Mouse (Mus musculus): ENCODE measurements around the gene Olfr598. TPM values are rescaled to one million over a fixed set of nuclear protein-coding genes. Genes with fewer than 3 reads are reported as not detected.
"Not testable (repeated sequence)": the region's sequence is repeated elsewhere in the genome, so short reads cannot be mapped to it uniquely, and the experiment has no call there.

The Olfr598 gene
- not detected in 2 replicates for polyA plus RNA-seq (2016; fragmentation: Nextera tagmentation; extraction: Ambion mirVana)

DNA sequence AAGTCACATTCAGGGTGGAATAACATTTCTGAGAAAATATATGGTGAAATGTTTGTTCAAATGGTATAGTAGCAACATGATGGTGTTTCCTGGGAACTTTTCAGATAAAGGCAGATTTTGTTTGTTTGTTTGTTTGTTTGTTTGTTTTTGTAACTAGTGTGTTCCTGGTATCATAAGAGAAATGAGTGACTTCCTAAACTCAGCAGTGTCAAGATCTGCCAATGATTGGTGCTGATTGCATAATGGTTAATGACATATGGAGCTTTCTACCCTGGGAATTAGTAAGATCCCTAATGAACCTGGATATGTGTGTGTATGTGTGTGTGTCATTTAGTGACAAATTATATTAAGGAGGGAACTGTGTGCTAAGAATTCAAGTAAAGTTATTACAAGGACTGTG is at the start of gene Olfr598:
Gene Olfr598 (plus strand): TSS at position 301 of the 400 bp plus-strand sequence.
- Histone ChIP-seq H3K4me1 (replicated peaks) (no peaks in the 10 kb centered on the region), H3K36me3 (no peaks in the 10 kb centered on the region), H3K27me3 (replicated peaks) (no peaks in the 10 kb centered on the region), H3K9me3 (replicated peaks) (no peaks in the 10 kb centered on the region), H3K27ac (ENCODE audit: poor library complexity, severe bottlenecking) (no peak within 1 kb of the TSS), H3K4me3 (no peak within 1 kb of the TSS), H3K9ac (no peak within 1 kb of the TSS), H3K4me2 (no peak within 1 kb of the TSS)
- ATAC-seq (ENCODE audit: insufficient number of reproducible peaks, low FRiP score), result no peak

GRCm38 (mm10) chr7:103305348-103305747 is 18.0 kb upstream of the Olfr598 start, which contains the start of gene Olfr596:
Olfr596 (plus strand) TSS chr7:103305648.
- not testable (repeated sequence) for H3K4me1 ChIP-seq (replicated peaks); H3K9ac ChIP-seq; H3K4me3 ChIP-seq; H3K9me3 ChIP-seq (replicated peaks); ATAC-seq (ENCODE audit: insufficient number of reproducible peaks, low FRiP score); H3K36me3 ChIP-seq; H3K27me3 ChIP-seq (replicated peaks); H3K4me2 ChIP-seq; H3K27ac ChIP-seq (ENCODE audit: poor library complexity, severe bottlenecking)
- WGBS, result 75% methylated on average over 2 of the region's 2 CpGs

DNA sequence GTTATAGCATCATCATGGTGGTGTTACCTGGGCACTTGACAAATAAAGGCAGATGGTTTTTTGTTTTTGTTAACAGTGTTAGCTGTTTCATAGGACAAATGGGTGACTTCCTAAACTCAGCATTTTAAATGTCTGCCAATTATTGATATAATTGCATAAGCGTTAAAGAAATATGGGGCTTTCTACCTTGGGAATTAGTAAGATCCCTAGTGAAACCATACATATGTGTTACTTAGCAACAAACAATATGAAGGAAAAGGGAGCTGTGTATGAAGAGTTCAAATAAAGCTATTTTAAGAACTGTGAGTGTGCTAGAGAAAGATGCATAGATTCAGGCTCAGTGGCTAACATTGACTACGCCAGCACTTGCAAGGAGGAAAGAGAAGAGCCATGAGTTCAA is 7.4 kb upstream of the Olfr598 start, which contains the start of gene Olfr597:
Gene Olfr597 (plus strand): TSS at position 301 of the 400 bp plus-strand sequence.
- not testable (repeated sequence) for H3K36me3 ChIP-seq; H3K4me2 ChIP-seq; H3K9ac ChIP-seq; H3K4me1 ChIP-seq (replicated peaks); H3K27ac ChIP-seq (ENCODE audit: poor library complexity, severe bottlenecking); ATAC-seq (ENCODE audit: insufficient number of reproducible peaks, low FRiP score); H3K27me3 ChIP-seq (replicated peaks); H3K9me3 ChIP-seq (replicated peaks); H3K4me3 ChIP-seq
- 82% methylated on average over 2 of the region's 2 CpGs for WGBS

GRCm38 (mm10) chr7:103335617-103336016 is 12.2 kb downstream of the Olfr598 start, which contains the start of gene Olfr599:
Olfr599 (plus strand) TSS chr7:103335917.
- no peak for ATAC-seq (ENCODE audit: insufficient number of reproducible peaks, low FRiP score)
- Histone ChIP-seq H3K4me2 (no peak within 1 kb of the TSS), H3K4me3 (no peak within 1 kb of the TSS), H3K36me3 (no peaks in the 10 kb centered on the region), H3K27me3 (replicated peaks) (no peaks in the 10 kb centered on the region), H3K4me1 (replicated peaks) (no peaks in the 10 kb centered on the region), H3K9me3 (replicated peaks) (no peaks in the 10 kb centered on the region), H3K27ac (ENCODE audit: poor library complexity, severe bottlenecking) (no peak within 1 kb of the TSS), H3K9ac (no peak within 1 kb of the TSS)
- 79% methylated on average over 1 of the region's 1 CpGs for WGBS

DNA sequence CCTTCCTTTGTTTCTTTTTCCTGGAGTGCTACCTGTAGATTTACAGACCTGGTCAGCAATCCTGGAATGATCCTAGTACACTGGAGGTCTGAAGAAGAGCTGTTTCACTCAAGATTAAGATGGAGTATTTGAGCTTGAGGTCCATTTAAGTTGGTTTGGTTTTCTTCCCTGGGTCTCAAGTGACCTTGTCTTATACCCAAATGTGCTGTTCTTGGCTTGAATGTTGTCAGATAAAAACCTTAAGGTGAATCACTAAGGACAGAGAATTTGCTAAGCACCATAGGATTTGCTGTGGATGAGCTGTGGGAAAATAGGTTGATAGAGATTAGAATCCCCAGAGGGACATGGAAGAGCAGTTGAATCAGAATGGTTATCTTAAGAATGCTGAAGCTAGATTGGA is 26.2 kb downstream of the Olfr598 start, which contains the start of gene Olfr600:
Gene Olfr600 (minus strand): TSS at position 101 of the 400 bp plus-strand sequence.
- no peak for ATAC-seq (ENCODE audit: insufficient number of reproducible peaks, low FRiP score)
- Histone ChIP-seq H3K4me2 (no peak within 1 kb of the TSS), H3K27me3 (replicated peaks) (no peaks in the 10 kb centered on the region), H3K9ac (no peak within 1 kb of the TSS), H3K9me3 (replicated peaks) (no peaks in the 10 kb centered on the region), H3K36me3 (no peaks in the 10 kb centered on the region), H3K4me3 (no peak within 1 kb of the TSS), H3K27ac (ENCODE audit: poor library complexity, severe bottlenecking) (no peak within 1 kb of the TSS), H3K4me1 (replicated peaks) (no peaks in the 10 kb centered on the region)

DNA sequence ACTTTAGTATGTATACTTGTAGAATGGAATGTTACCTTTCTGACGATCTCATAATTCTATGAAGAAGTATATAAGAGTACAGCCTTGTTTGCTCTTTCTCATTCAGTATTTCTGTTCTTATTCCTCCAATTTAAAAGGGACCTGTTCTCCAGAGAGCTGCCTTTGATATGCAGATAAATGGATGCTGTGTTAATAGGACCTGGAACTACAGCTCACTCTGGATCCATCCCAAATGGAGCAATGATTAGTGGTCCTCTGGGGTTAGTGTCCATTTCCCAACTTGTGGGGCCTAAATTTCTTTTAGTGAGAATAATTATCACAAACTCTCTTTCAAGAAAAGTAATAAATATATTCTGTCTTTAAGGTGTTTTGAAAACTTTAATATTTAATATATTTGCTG is 39.2 kb downstream of the Olfr598 start, which contains the start of gene Olfr601:
Gene Olfr601 (minus strand): TSS at position 101 of the 400 bp plus-strand sequence.
- Histone ChIP-seq H3K27ac (ENCODE audit: poor library complexity, severe bottlenecking) (no peak within 1 kb of the TSS), H3K4me1 (replicated peaks) (no peaks in the 10 kb centered on the region), H3K9me3 (replicated peaks) (no peaks in the 10 kb centered on the region), H3K4me3 (no peak within 1 kb of the TSS), H3K4me2 (no peak within 1 kb of the TSS), H3K9ac (no peak within 1 kb of the TSS), H3K36me3 (no peaks in the 10 kb centered on the region), H3K27me3 (replicated peaks) (no peaks in the 10 kb centered on the region)
- WGBS, result 85% methylated on average over 1 of the region's 1 CpGs
- no peak for ATAC-seq (ENCODE audit: insufficient number of reproducible peaks, low FRiP score)

Other genes starting within 250 kb of the Olfr598 start
- not detected in 2 replicates for gene Olfr584, start 241.7 kb upstream of the Olfr598 start, polyA plus RNA-seq (2016; fragmentation: Nextera tagmentation; extraction: Ambion mirVana)
- not detected in 2 replicates for gene Olfr585, start 225.8 kb upstream of the Olfr598 start, polyA plus RNA-seq (2016; fragmentation: Nextera tagmentation; extraction: Ambion mirVana)
- gene Olfr586, start 197.9 kb upstream of the Olfr598 start, polyA plus RNA-seq (2016; fragmentation: Nextera tagmentation; extraction: Ambion mirVana), result not detected in 2 replicates
- not detected in 2 replicates for gene Olfr588-ps1, start 182.7 kb upstream of the Olfr598 start, polyA plus RNA-seq (2016; fragmentation: Nextera tagmentation; extraction: Ambion mirVana)
- gene Olfr589, start 167.2 kb upstream of the Olfr598 start, polyA plus RNA-seq (2016; fragmentation: Nextera tagmentation; extraction: Ambion mirVana), result not detected in 2 replicates
- not detected in 2 replicates for gene Olfr591, start 145.2 kb upstream of the Olfr598 start, polyA plus RNA-seq (2016; fragmentation: Nextera tagmentation; extraction: Ambion mirVana)
- not detected in 2 replicates for gene Olfr592, start 138.8 kb upstream of the Olfr598 start, polyA plus RNA-seq (2016; fragmentation: Nextera tagmentation; extraction: Ambion mirVana)
- gene Olfr593, start 111.7 kb upstream of the Olfr598 start, polyA plus RNA-seq (2016; fragmentation: Nextera tagmentation; extraction: Ambion mirVana), result not detected in 2 replicates
- not detected in 2 replicates for gene Olfr594, start 106.6 kb upstream of the Olfr598 start, polyA plus RNA-seq (2016; fragmentation: Nextera tagmentation; extraction: Ambion mirVana)
- not detected in 2 replicates for gene Usp17ld, start 71.1 kb upstream of the Olfr598 start, polyA plus RNA-seq (2016; fragmentation: Nextera tagmentation; extraction: Ambion mirVana)
- not detected in 2 replicates for gene Olfr596, start 17.9 kb upstream of the Olfr598 start, polyA plus RNA-seq (2016; fragmentation: Nextera tagmentation; extraction: Ambion mirVana)
- gene Olfr597, start 7.3 kb upstream of the Olfr598 start, polyA plus RNA-seq (2016; fragmentation: Nextera tagmentation; extraction: Ambion mirVana), result not detected in 2 replicates
- not detected in 2 replicates for gene Olfr599, start 12.3 kb downstream of the Olfr598 start, polyA plus RNA-seq (2016; fragmentation: Nextera tagmentation; extraction: Ambion mirVana)
- not detected in 2 replicates for gene Olfr600, start 26.1 kb downstream of the Olfr598 start, polyA plus RNA-seq (2016; fragmentation: Nextera tagmentation; extraction: Ambion mirVana)
- not detected in 2 replicates for gene Olfr601, start 39.1 kb downstream of the Olfr598 start, polyA plus RNA-seq (2016; fragmentation: Nextera tagmentation; extraction: Ambion mirVana)
- not detected in 2 replicates for gene Olfr603, start 62.6 kb downstream of the Olfr598 start, polyA plus RNA-seq (2016; fragmentation: Nextera tagmentation; extraction: Ambion mirVana)
- not detected in 2 replicates for gene Usp17lc, start 91.5 kb downstream of the Olfr598 start, polyA plus RNA-seq (2016; fragmentation: Nextera tagmentation; extraction: Ambion mirVana)
- gene Olfr605, start 121.9 kb downstream of the Olfr598 start, polyA plus RNA-seq (2016; fragmentation: Nextera tagmentation; extraction: Ambion mirVana), result not detected in 2 replicates
- not detected in 2 replicates for gene Olfr606, start 125.5 kb downstream of the Olfr598 start, polyA plus RNA-seq (2016; fragmentation: Nextera tagmentation; extraction: Ambion mirVana)
- gene Olfr607, start 140.6 kb downstream of the Olfr598 start, polyA plus RNA-seq (2016; fragmentation: Nextera tagmentation; extraction: Ambion mirVana), result 0.13 and 0.28 TPM in 2 replicates
- 0.17 TPM in 1 of 2 replicates, not detected in the other for gene Olfr608, start 146.3 kb downstream of the Olfr598 start, polyA plus RNA-seq (2016; fragmentation: Nextera tagmentation; extraction: Ambion mirVana)
- gene Olfr609, start 174.5 kb downstream of the Olfr598 start, polyA plus RNA-seq (2016; fragmentation: Nextera tagmentation; extraction: Ambion mirVana), result 0.08 TPM in 1 of 2 replicates, not detected in the other
- gene Olfr610, start 188.6 kb downstream of the Olfr598 start, polyA plus RNA-seq (2016; fragmentation: Nextera tagmentation; extraction: Ambion mirVana), result not detected in 2 replicates
- not detected in 2 replicates for gene Olfr611, start 197.3 kb downstream of the Olfr598 start, polyA plus RNA-seq (2016; fragmentation: Nextera tagmentation; extraction: Ambion mirVana)
- not detected in 2 replicates for gene Olfr612, start 219.1 kb downstream of the Olfr598 start, polyA plus RNA-seq (2016; fragmentation: Nextera tagmentation; extraction: Ambion mirVana)
- not detected in 2 replicates for gene Olfr613, start 224.5 kb downstream of the Olfr598 start, polyA plus RNA-seq (2016; fragmentation: Nextera tagmentation; extraction: Ambion mirVana)
- gene Olfr615, start 232.5 kb downstream of the Olfr598 start, polyA plus RNA-seq (2016; fragmentation: Nextera tagmentation; extraction: Ambion mirVana), result not detected in 2 replicates
- gene Olfr616, start 245.6 kb downstream of the Olfr598 start, polyA plus RNA-seq (2016; fragmentation: Nextera tagmentation; extraction: Ambion mirVana), result not detected in 2 replicates
- gene Olfr617, start 249.5 kb downstream of the Olfr598 start, polyA plus RNA-seq (2016; fragmentation: Nextera tagmentation; extraction: Ambion mirVana), result not detected in 2 replicates